Mouse (Mus musculus): ENCODE data around the gene Jmjd8.
"Not testable (repeated sequence)": the region's sequence is repeated elsewhere in the genome, so short reads cannot be mapped to it uniquely, and the experiment has no call there.

Gene Jmjd8

DNA sequence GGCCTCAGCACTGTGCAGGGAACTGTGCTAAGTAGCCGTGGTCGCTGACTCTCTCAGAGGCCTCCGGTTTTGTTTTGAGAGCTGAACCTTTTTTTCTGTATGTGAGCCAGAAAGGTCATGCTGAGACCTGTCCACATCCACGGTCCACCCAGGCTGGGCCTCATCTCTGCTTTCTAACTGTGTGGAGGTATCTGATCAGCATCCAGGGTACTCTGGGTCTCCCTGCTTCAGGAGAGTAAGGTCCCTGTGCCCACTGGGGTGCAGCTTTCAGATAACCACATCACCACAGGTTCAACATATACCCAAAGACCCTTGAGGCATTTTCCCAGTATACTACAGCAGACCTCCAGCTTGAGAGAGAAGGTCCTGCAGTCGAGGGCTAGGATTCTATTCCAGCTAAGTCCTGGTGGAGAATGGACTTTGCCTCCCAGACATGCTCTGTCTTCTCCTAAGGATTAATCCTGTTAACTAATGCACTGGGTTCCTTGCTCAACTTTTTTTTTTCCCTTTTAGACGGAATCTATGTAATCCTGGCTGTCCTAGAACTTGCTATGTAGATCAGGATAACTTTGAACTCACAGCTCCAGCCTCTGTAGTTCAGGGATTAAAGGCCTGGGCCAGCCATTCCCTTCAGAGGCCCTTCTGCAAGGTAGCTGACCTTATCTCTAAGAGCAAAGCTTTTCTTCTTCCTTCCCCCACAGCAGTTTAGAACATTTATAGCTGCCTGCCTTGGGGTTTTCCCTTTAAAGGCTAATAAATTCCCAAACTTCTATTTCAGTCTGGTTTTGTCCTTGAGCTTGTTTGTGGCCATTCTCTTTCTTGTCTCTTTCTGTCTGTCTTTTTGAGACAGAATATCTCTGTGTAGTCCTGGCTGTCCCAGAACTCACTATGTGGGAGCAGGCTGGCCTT is 33.3 kb downstream of the Jmjd8 start:
- no peak for DNase-seq (ENCODE audit: low spot score)

DNA sequence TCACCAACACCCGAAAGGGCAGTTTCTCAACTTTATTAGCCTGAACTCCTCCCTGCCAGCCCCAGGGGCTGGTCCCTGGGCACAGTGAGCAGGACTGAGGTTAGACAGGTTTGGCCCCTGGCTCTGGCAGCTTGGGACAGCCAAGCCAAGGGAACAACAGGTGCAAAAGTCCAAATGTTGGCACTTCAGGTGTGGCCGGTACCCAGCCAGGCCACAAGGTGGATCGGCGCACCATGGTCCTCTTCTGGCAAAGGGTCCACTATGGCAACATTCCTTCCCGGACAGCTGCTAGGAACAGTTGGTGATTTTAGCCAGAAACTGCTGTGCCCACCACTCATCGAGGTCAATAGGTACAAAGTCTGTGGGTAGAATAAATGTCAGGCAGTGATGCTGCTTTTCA is 35.0 kb downstream of the Jmjd8 start:
- DNase-seq (ENCODE audit: low spot score), result no peak

DNA sequence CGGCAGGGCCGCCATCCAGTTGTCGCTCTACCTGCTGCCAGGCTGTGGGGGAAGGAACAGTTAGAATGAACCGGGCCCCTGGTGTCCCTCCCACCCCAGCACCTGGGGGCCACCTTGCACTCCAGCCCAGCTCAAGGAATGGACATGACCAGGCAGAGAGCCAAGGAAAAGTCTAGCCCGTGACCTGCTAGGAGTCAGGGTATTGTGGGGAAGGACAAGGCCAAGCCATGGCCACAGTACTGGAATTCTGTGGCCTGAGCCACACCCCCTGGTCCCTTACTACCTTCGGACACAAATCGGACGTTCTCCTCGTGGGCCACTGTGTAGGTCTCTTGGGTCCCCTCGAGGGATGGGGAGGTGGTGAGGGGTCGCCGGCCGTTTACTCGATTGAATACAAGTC is 35.6 kb downstream of the Jmjd8 start:
- no peak for DNase-seq (ENCODE audit: low spot score)

DNA sequence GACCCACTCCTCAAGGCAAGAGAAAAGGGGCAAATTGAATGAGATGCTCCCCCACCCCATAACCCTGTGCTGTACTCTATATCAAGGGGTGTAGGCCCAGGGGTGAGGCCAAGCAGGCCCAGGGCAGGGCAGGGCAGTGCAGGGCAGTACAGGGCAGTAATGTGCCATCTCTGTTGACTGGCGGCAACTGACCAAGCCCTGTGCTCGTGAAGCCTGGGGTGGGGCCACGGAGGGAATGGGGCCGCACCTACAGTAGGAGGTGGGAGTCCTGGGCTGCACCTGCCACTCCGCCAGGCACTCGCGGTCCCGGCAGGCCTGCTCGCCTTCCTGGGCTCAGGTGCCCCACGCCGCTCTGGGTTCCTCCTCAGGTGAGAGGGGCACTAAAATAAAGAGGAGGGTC is 36.6 kb downstream of the Jmjd8 start:
- DNase-seq (ENCODE audit: low spot score), result no peak

DNA sequence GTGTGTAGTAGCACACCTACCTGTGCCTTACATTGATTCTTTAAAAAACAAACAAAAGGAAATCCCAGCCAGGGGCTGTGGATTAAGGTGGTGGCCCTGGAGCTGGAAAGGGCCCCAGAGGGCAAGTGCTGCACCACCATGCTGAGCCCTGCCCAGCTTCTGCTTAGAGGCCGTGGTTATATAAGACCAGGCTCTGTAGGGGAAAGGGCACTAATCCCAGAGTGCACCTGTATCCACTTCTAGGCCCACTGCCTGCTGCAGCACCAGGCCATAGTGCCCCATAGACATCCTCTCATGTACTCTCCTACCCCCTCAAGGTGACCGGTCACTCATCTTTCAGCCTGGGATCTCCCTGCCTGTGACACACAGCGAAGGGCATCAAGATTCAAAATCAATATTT is 37.5 kb downstream of the Jmjd8 start:
- DNase-seq (ENCODE audit: low spot score), result no peak

DNA sequence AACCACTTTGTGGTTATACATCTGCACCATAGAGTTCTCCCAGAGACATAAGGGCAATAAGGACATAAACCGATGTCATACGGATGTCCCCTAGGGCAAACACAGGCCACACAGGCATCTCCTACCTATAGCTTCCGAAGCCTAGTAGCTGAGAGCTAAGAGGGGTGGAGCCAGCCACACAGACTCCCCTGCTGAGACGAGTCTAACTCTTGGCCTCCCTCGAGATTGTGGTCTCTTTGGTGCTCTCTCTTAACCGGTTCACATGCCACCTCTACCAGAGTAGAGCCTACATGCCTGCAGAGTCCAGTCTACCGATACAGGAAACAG is 38.8 kb downstream of the Jmjd8 start:
- no peak for DNase-seq (ENCODE audit: low spot score)

DNA sequence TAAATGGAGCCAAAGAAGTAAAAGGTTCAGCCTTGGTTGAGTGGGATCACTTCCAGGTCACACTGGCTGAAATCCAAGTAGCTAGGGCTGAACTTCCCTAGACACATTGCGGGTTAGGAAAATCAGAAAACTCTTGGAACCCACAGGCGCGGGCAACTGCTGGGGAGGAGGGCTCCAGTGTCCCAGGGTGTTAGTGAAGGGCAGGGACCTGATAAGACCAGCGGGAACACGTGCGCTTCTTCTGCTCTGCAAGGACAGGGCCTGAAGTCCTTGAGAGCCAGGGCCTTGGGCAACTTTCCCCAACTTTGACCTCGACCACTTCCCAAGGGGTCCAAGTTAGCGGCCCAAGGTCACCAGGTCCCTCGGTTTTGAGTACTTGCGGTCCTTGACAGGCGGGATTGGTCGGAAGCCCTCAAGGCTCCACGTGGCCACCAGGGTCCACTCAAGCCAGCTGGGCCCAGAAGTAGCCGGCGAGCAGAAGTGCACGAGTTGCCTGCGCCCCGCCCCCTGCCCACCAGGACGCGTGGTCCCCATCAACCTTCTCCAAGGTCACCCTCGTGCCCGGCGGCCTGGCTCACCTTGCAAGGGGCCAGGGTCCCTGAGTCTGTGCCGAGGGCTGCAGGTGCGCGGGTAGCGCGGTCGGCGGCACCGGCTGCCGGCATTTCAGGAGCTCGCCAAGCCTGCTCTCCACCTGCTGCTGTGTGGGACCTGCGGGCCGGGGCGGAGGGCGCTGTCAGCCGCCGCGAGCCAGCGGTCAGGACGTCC is 39.4 kb downstream of the Jmjd8 start:
- peak; percentile 41 for DNase-seq (ENCODE audit: low spot score)

DNA sequence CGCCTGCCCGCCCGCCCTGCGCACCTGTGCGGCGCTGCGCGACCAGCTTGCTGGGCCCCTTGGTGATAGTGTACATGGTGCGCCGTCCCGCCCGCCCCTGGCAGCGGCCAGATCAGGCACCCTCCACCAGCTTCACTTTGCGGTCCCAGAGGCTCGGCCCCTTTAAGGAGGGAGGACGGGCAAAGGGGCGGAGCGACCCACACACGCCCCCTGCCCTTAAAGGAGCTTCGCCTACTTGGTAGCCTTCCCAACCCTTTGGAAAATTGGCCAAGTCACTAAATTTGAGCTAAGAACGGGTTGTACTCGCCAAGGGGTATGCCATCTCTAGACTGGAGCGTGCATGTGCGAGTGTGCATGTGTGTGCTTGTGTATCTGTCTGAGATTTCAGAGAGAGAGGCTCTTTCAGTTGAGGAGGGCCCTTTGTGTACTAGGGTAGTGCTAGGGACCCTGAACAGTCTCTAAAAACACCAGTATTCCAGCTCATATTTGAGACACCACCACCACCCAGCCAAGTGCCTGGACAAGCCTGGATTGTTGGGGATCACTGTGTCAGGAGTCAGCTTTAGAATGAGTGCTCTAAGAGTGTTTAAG is 40.0 kb downstream of the Jmjd8 start, which contains the start of gene Mcrip2:
Mcrip2 (minus strand) TSS at position 164 of the 591 bp plus-strand sequence.
- DNase-seq (ENCODE audit: low spot score), result peak; percentile 56

DNA sequence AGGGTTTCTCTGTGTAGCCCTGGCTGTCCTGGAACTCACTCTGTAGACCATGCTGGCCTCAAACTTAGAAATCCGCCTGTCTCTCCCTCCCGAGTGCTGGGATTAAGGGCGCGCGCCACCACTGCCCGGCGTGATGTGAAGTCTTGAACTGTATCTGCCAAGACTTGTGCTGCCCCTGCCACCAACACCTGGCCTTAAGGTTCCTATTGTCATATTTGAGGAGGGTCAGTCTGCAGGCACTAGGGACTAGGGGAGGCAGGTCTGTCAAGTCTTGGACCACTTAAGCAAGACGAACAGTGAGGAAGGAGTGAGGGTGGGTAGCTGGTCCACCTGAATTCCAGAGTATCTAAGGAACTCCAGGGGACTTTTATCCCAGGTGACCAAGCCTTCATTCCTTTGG is 40.8 kb downstream of the Jmjd8 start:
- DNase-seq (ENCODE audit: low spot score), result no peak

DNA sequence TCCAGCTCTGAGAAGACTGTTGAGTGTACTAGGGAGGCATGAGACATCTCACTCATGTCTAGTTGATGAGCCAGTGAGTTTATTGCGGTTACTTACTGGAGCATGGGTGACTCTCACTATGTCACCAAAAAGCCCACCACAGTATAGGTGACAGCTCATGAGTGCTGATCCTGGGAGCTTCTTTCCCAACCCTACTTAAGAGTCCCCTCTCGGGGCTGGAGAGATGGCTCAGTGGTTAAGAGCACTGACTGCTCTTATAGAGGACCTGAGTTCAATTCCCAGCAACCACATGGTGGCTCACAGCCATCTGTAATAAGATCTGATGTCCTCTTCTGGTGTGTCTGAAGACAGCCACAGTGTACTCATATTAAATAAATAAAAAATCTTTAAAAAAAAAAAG is 41.3 kb downstream of the Jmjd8 start:
- no peak for DNase-seq (ENCODE audit: low spot score)

DNA sequence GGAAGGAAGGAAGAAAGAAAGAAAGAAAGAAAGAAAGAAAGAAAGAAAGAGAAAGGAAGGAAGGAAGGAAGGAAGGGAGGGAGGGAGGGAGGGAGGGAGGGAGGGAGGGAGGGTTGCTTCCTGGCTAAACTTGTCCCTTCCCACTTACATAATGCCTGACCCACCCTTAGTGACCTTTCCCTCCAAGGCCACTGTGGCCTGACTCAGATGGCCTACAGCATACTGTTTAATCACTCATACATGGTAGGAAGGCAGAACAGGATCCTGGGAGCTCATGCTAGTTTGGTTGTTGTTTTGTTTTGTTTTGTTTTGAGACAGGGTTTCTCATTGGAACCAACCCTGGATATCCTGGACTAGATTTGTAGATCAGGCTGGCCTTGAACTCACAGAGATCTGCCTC is 42.9 kb downstream of the Jmjd8 start:
- DNase-seq (ENCODE audit: low spot score), result not testable (repeated sequence)

DNA sequence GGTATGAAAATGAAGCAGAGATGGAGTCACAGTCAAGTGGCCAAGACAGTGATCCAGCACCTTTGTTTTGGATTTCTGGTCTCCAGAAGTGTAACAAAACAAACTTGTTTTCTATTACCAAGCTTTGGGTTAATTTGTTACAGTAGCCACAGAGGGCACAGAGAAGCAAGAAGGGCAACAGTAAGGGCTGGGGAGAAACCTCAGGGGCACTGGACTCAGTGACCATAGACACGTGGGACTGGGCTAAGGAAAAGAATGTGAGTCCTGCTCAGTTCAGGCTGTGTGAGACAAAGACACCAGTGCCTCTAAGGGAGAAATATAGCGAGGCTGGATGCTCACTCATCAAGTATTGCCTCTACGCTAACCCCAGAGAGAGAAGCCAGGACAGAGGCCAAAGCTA is 44.0 kb downstream of the Jmjd8 start:
- DNase-seq (ENCODE audit: low spot score), result no peak

DNA sequence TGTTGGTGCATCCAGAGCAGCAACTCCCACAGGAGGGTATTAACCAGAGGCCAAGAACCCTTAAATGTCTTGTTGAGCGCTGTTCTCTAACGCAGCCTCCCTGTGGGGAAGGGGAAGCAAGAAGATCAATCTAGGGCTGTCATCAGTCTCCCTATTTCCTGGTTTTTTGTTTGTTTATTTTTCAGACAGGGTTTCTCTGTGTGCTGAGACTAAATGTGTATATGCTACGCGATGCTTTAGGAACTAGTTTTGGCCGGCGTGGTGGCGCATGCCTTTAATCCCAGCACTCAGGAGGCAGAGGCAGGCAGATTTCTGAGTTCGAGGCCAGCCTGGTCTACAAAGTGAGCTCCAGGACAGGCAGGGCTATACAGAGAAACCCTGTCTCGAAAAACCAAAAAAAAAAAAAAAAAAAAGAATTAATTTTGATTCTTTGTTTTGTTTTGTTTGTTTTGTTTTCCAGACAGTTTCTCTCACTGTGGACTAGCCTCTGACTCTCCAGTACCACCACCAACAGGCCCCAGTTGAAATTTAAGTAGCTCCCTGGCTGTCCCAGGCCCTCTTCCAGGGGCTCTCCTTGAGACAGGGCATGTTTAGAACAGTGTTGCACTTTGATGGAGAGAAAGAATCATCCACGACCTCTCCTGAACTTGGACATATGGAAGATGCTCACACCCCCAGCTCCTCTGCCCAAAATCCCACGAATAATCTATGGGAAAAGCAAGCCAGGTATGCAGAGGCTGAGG is 44.9 kb downstream of the Jmjd8 start:
- DNase-seq (ENCODE audit: low spot score), result no peak

DNA sequence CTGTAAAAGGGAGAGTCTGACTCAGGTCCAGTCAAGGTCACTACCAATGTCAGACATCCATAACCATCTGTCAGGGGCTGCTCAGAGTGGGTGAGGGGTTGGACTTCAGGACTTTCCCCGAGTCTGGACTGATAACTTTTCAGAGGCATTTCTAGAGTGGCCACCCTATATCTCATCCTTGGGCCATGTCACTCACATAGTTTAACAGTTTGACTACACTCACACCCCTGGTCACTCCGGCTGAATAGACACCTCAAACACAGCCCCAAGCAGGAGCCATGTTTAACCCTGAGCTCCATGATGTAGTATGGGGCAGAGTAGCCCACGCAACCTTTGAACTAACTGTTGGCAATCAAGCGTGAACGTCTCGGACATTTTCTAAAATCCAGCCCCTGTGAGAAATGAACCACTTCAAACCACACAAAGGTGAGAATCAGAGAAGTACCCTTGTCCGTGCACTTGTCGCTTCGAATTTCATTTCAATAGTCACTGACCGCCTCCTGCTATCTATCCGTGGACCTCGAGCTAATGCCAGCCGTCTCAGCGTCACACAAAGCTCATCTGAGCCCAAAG is 45.6 kb downstream of the Jmjd8 start:
- no peak for DNase-seq (ENCODE audit: low spot score)

DNA sequence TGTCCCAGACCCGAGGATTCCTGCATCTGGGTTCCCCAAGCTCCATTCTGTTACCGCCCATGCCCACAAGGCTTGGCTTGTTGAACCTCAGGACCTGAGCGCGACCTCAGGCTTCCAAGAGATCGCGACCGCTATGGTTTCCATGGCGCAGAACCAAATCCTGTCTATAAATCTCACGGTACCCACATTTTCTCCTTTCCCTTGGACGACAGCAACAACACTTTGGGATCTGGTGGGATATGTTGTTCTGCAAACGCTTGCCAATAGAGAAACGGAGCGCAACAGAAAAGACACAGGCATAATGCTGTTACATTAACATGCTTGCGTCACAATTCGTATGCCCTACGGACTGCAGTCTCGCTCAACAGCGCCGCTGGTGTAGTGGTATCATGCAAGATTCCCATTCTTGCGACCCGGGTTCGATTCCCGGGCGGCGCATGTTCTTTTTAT is 46.1 kb downstream of the Jmjd8 start, which contains the start of gene Mettl26:
Mettl26 (plus strand) TSS at position 354 of the 450 bp plus-strand sequence.
- DNase-seq (ENCODE audit: low spot score), result peak; percentile 98

DNA sequence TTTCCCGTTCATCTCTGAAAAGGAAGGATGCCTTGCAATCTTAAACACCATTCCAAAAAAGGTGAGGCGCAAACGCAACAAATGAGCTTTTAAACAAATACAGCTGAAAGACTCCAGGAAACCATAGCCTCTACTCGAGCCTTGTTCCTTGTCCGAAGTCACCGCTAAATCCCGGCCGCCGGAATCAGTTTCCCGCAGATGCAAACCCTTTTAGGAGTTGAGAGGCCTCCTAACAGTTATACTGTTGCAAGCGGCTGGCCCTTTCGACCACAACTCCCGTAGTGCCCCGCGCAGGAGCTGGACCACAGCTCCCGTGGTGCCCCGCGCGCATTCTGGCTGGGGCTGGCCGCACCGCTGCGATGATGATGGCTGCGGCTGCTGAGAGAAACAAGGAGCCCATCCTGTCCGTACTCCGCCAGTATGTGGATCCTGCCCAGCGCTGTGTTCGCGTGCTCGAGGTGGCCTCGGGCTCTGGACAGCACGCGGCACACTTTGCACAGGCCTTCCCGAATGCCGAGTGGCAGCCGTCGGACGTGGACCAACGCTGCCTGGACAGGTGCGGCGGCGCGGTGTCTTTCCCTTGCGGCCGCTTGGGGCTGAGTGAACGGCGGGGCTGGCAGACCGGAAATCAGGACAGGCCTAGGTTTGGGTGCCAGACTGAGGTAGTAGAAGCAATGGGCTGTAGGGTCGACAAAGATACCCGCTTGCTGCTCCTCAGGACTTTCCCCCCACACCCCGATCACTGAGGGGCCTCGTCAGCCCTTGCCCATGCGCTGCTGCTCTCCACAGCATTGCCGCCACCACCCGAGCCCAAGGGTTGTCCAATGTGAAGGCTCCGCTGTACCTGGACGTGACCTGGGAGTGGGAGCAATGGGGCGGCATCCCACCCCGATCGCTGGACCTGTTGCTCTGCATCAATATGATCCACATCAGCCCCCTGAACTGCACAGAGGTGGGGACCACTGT is 46.8 kb downstream of the Jmjd8 start:
- DNase-seq (ENCODE audit: low spot score), result peak; percentile 80

DNA sequence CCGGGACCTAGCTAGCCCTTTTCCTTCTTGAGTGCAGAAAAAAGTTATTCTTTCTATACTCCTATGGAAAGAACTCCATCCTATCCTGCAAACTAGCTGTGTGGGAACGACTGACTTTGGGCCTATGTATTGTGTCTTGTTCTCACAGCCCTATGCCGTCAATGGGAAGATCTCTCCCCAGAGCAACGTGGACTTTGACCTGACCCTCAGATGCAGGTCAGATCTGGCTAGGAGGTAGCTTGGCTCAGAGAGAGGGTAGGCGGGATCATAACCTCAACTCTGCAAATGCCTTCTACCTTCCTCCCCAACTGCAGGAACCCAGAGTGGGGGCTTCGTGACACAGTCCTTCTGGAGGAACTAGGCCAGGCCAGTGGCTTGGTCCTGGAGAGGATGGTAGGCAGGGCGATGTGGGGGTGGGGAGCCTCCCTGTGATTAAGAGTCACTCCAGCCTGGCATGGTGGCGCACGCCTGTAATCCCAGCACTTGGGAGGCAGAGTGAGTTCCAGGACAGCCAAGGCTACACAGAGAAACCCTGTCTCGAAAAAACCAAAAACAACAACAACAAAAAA is 47.8 kb downstream of the Jmjd8 start:
- no peak for DNase-seq (ENCODE audit: low spot score)

DNA sequence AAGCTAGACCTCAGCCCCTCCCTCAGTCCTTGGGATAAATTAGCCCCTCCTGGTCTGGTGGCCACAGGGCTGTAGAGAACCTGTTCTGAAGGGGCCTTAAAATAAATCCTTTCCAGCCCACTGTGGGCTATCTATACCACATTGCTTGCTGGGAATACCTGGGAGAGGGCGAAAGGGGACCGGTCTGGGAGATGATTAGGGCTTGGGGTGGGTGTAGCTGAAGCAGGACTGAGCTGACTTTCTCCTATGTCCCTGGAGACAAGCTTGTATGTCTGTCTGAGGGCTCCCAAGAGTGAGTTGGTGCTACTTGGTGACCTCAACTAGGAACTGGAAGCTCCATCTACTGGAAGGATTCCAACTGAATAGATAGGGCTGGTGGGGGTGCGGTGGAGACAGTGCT is 48.4 kb downstream of the Jmjd8 start:
- no peak for DNase-seq (ENCODE audit: low spot score)

DNA sequence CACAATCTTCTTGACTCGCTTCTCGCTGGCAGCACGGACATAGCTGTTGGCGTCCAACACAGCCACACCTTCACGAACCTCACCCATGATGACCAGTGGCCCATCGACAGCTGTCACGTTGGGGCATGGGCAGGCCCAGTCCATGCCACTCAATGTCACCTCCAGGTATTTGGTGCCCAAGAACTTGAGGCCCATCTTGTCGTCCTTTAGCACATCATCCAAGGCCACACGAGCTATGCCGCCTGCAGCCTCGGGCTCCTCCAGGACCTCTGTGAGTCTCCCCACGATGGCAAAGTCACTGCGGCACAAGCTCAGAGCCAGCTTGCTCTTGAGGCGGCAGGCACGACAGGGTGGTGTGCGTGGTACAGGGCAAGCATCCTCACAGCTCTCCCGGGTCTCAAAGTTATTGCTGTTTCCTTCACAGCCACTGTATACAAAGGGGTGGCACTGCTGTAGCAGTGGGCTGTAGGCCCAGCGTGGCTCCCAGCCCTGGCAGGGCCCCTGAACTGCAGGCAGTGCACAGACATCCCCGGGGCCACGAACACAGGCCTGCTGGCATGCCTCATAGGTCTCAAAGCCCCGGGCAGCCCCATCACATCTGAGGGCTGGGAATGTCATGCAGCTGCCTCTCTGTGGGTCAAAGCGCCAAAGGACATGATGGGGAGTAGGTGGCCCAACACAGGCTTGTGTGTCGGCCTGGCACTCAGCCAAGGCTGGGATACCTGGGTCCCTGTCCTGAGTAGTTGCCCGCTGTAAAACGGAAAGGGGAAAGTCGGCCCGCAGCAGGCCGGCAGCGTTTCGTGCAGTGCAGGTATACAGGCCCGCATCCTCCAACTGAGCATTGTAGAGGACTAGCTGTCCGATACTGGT is 49.3 kb downstream of the Jmjd8 start:
- no peak for DNase-seq (ENCODE audit: low spot score)
